Mouse (Mus musculus): Measurements from ENCODE around the gene Ube2e2. TPM values are rescaled to one million over a fixed set of nuclear protein-coding genes. Genes with fewer than 3 reads are reported as not detected.

Gene Ube2e2
- total and polyA plus RNA-seq, 2 experiments from 2014 or later = 74.8 to 161 TPM

GRCm38 (mm10) chr14:18628170-18628569 is 265.9 kb downstream of the Ube2e2 start:
- H3K27ac ChIP-seq (ENCODE audit: low read depth, low read length) = no peak overlapping the region
- H3K9ac ChIP-seq = no peak overlapping the region
- H3K36me3 ChIP-seq (ENCODE audit: insufficient read depth) = no peaks in the 10 kb centered on the region
- no peaks in the 10 kb centered on the region for H3K27me3 ChIP-seq (ENCODE audit: insufficient read depth, low read length)
- no peak overlapping the region for H3K4me2 ChIP-seq (ENCODE audit: low read depth)
- 70% methylated on average over 1 of the region's 1 CpGs for WGBS
- no peak for ATAC-seq
- H3K4me3 ChIP-seq (ENCODE audit: low read depth, low read length) = no peak overlapping the region
- no peaks in the 10 kb centered on the region for H3K9me3 ChIP-seq (ENCODE audit: low read length)
- no peaks in the 10 kb centered on the region for H3K4me1 ChIP-seq (ENCODE audit: insufficient read depth)
- no peak for DNase-seq
- no peak for TF ChIP-seq CTCF (IDR thresholded peaks at IDR 0.05; ENCODE audit: low read depth)

GRCm38 (mm10) chr14:18618603-18619002 is 275.5 kb downstream of the Ube2e2 start:
- TF ChIP-seq CTCF (IDR thresholded peaks at IDR 0.05; ENCODE audit: low read depth) = no peak
- 69% methylated on average over 2 of the region's 2 CpGs for WGBS
- Histone ChIP-seq H3K4me1 (ENCODE audit: insufficient read depth) (no peaks in the 10 kb centered on the region; the same call in 1 of the 2 replicates), H3K27me3 (ENCODE audit: insufficient read depth, low read length) (no peaks in the 10 kb centered on the region), H3K9me3 (ENCODE audit: low read length) (no peaks in the 10 kb centered on the region), H3K27ac (ENCODE audit: low read depth, low read length) (no peak overlapping the region), H3K4me3 (ENCODE audit: low read depth, low read length) (no peak overlapping the region), H3K9ac (no peak overlapping the region), H3K4me2 (ENCODE audit: low read depth) (no peak overlapping the region), H3K36me3 (ENCODE audit: insufficient read depth) (no peaks in the 10 kb centered on the region)
- ATAC-seq (no peak), DNase-seq (no peak)

DNA sequence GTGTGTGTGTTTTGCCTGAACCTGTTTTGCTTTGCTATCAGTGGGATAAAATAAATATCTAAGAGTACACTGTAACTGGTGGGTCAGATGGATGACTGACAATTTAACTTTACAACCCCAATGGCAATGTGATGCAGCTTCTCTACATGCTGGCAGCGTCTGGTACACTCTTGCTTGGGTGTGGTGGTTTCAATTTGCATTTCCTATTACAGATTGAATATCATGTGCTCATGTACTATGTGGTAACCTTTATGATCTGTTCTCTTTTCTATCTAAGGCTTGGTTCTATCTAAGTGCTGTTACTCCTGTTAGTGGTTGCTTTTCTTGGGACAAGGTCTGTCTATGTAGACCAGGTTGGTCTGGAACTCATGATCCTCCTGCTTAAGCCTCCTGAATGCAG is 292.1 kb downstream of the Ube2e2 start:
- no peaks in the 10 kb centered on the region for H3K27me3 ChIP-seq (ENCODE audit: insufficient read depth, low read length)
- WGBS = 75% methylated on average over 1 of the region's 1 CpGs
- H3K36me3 ChIP-seq (ENCODE audit: insufficient read depth) = no peaks in the 10 kb centered on the region

DNA sequence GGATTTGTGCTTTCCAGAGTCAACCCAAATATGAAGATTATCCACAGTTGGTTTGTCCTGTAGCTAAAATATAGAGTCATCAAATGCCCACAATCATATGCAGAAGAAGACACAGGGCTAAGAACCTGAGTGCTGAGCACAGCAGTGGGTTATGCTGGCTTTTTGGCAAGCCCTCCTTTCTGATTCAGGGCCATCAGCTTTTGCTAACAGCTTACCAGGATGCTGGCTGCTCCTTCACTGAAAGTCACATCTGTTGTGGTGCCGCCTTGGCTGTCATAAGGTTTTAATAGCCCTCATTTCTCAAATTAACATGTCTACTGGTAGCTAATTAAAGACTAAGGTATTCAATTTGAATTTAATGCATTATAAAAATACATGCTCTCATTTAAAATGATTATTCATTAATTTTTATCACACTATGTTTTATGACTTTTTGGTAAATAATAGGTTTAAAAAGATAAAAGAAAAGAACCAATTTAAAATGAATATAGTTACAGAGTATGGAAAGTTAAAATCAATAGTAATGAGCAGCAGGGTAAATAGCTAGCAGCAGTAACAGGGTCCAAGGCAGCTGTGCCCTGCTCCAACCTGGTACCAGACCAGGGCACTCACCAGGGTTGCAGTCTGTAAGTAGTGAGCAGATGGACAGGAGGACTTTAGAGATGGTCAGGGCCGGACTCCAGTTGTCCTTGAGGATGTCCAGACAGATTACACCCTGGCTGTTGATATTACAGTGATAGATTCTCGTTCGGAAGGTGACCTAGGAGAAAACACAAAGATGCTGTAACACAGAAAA is 307.6 kb downstream of the Ube2e2 start:
- peak; percentile 28 for DNase-seq
- no peak overlapping the region for H3K27ac ChIP-seq (ENCODE audit: low read depth, low read length)

More for the DNA sequence above, 292.1 kb downstream of the Ube2e2 start:
- Histone ChIP-seq H3K4me3 (ENCODE audit: low read depth, low read length) (no peak overlapping the region), H3K27ac (ENCODE audit: low read depth, low read length) (no peak overlapping the region), H3K9ac (no peak overlapping the region), H3K4me1 (ENCODE audit: insufficient read depth) (no peaks in the 10 kb centered on the region), H3K4me2 (ENCODE audit: low read depth) (no peak overlapping the region), H3K9me3 (ENCODE audit: low read length) (no peaks in the 10 kb centered on the region)
- DNase-seq (no peak), ATAC-seq (no peak)
- no peak for TF ChIP-seq CTCF (IDR thresholded peaks at IDR 0.05; ENCODE audit: low read depth)

DNA sequence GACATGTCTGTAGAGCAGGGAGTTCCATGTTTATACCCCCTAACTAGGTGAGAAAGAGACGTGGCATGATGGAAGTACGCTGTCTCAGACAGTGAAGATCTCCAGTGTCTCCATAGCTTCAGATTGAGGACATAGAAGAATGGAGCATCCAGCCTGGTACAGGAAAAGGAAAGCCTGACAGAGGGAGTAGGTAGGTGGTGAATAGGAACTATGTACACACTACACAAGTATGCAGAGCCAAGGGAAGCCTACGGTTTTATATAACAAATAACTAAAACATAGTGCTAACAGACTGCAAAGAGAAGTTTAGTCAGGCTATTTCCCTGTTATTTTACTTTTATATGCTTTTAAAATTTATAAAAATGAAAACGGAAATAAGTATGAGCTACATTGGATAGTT is 312.3 kb downstream of the Ube2e2 start:
- Histone ChIP-seq H3K27me3 (ENCODE audit: insufficient read depth, low read length) (no peaks in the 10 kb centered on the region), H3K4me2 (ENCODE audit: low read depth) (no peak overlapping the region), H3K9ac (no peak overlapping the region), H3K9me3 (ENCODE audit: low read length) (no peaks in the 10 kb centered on the region), H3K4me3 (ENCODE audit: low read depth, low read length) (no peak overlapping the region), H3K36me3 (ENCODE audit: insufficient read depth) (no peaks in the 10 kb centered on the region), H3K4me1 (ENCODE audit: insufficient read depth) (no peaks in the 10 kb centered on the region), H3K27ac (ENCODE audit: low read depth, low read length) (no peak overlapping the region)
- ATAC-seq (no peak), DNase-seq (no peak)
- TF ChIP-seq CTCF (IDR thresholded peaks at IDR 0.05; ENCODE audit: low read depth) = no peak
- WGBS = 95% methylated on average over 4 of the region's 4 CpGs

More for the DNA sequence above, 307.6 kb downstream of the Ube2e2 start:
- Histone ChIP-seq H3K4me2 (ENCODE audit: low read depth) (no peak overlapping the region), H3K4me1 (ENCODE audit: insufficient read depth) (no peaks in the 10 kb centered on the region), H3K36me3 (ENCODE audit: insufficient read depth) (no peaks in the 10 kb centered on the region), H3K9ac (no peak overlapping the region), H3K4me3 (ENCODE audit: low read depth, low read length) (no peak overlapping the region), H3K27me3 (ENCODE audit: insufficient read depth, low read length) (no peaks in the 10 kb centered on the region), H3K9me3 (ENCODE audit: low read length) (no peaks in the 10 kb centered on the region)
- peak; percentile 77 for ATAC-seq
- TF ChIP-seq CTCF (IDR thresholded peaks at IDR 0.05; ENCODE audit: low read depth) = no peak
- WGBS = 60% methylated on average over 4 of the region's 4 CpGs

DNA sequence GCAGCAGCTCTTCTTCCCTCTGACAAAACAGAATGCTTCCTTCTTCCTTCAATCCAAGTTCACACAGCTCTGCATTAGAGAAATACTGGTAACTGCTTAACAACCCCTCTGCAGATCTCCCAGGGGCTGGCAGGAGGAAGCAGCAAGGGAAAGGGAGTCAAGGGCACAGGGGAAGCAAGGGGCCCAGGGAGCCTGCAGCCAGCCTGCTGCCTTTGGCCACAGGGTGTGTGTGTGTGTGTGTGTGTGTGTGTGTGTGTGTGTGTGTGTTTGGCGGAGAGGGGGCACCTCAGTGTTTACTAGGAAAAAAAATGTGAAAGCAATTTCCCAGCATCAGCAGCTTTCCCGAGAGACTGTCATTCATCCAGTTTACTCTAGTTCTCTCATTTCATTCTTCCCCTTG is 319.3 kb downstream of the Ube2e2 start:
- H3K9ac ChIP-seq = no peak overlapping the region
- DNase-seq (no peak), ATAC-seq (no peak)
- no peak overlapping the region for H3K4me3 ChIP-seq (ENCODE audit: low read depth, low read length)
- no peak overlapping the region for H3K27ac ChIP-seq (ENCODE audit: low read depth, low read length)
- H3K4me2 ChIP-seq (ENCODE audit: low read depth) = no peak overlapping the region
- no peaks in the 10 kb centered on the region for H3K4me1 ChIP-seq (ENCODE audit: insufficient read depth)
- 42% methylated on average over 2 of the region's 2 CpGs for WGBS
- no peaks in the 10 kb centered on the region for H3K27me3 ChIP-seq (ENCODE audit: insufficient read depth, low read length)
- no peak for TF ChIP-seq CTCF (IDR thresholded peaks at IDR 0.05; ENCODE audit: low read depth)
- no peaks in the 10 kb centered on the region for H3K9me3 ChIP-seq (ENCODE audit: low read length)
- no peaks in the 10 kb centered on the region for H3K36me3 ChIP-seq (ENCODE audit: insufficient read depth)

- Histone ChIP-seq H3K4me2 (ENCODE audit: low read depth) (no peak overlapping the region), H3K4me3 (ENCODE audit: low read depth, low read length) (no peak overlapping the region), H3K36me3 (ENCODE audit: insufficient read depth) (no peaks in the 10 kb centered on the region), H3K4me1 (ENCODE audit: insufficient read depth) (no peaks in the 10 kb centered on the region), H3K9ac (no peak overlapping the region), H3K9me3 (ENCODE audit: low read length) (no peaks in the 10 kb centered on the region), H3K27ac (ENCODE audit: low read depth, low read length) (no peak overlapping the region), H3K27me3 (ENCODE audit: insufficient read depth, low read length) (no peaks in the 10 kb centered on the region)
- TF ChIP-seq CTCF (IDR thresholded peaks at IDR 0.05; ENCODE audit: low read depth) = peak; percentile 37
- ATAC-seq (peak; percentile 38; the same call in 1 of the 2 replicates), DNase-seq (no peak)
- 69% methylated on average over 10 of the region's 10 CpGs for WGBS
Measured at GRCm38 (mm10) chr14:18574130-18574721, 319.8 kb downstream of the Ube2e2 start.

Data from forebrain, postnatal 0 days (tissue).